Mouse (Mus musculus) E14TG2a.4 (cell line): ENCODE measurements at regions not wholly inside any gene's neighbourhood (a gene's known extent, or its start where the extent isn't known, plus 50 kb on each side); places are given as distances from the start of the nearest gene placed in this dataset.
"Not testable (repeated sequence)": the region's sequence is repeated elsewhere in the genome, so short reads cannot be mapped to it uniquely, and the experiment has no call there.

Experiments used
- CTCF ChIP-seq: conservative IDR thresholded peaks from 2 replicates; pipeline ENCODE4 v1.5.1; 2014; ENCODE audit warnings: low read length
- NANOG ChIP-seq: IDR thresholded peaks from 2 replicates; pipeline ENCODE4 v1.6.1; 2014; ENCODE audit warnings: borderline replicate concordance, low read length, mixed read lengths
- POU5F1 ChIP-seq: IDR thresholded peaks from 2 replicates; pipeline ENCODE4 v1.6.1; 2014; ENCODE audit warnings: low read length, borderline replicate concordance

DNA sequence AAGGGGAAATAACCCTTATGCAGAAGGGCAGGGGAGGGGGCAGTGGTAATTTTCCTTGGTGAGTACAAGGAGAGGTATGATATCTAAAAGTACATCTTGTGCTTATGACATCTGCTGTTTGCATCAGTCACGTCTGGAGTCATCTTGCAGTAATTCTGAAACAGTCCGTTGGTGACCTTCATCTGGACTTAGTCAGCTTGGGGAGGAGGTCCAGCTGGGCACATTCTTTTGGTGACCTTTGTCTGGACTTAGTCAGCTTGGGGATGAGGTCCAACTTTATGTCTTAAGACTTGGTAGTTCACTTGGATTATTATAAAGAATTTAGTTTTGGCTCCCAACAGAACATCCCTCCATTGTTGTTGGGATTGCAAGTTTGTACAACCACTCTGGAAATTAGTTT lies 1238.8 kb downstream of the Grik2 start:
- not testable (repeated sequence) for TF ChIP-seq CTCF, NANOG, POU5F1
